Mouse (Mus musculus) hindbrain, embryonic 11.5 days (tissue): Measurements from ENCODE around the gene Gm6509. TPM values are rescaled to one million over a fixed set of nuclear protein-coding genes. Genes with fewer than 3 reads are reported as not detected.
"Not testable (repeated sequence)": the region's sequence is repeated elsewhere in the genome, so short reads cannot be mapped to it uniquely, and the experiment has no call there.

Experiments used
- ATAC-seq: fragments of 200-750 bp; cut with Nextera tagmentation; 2 replicates; pipeline ENCODE4 v1.8.0; 2017; ENCODE audit warnings: mild to moderate bottlenecking, moderate TSS enrichment, moderate library complexity; ENCODE audit not compliant: low FRiP score
- DNase-seq: peaks from one replicate; pipeline ENCODE4 v3.0.0-alpha.2; 2015; ENCODE audit warnings: low spot score
- H3K27ac ChIP-seq: fragments of 300-500 bp; sonication (generic); 2 replicates; pipeline ENCODE4 v1.5.1; 2014; ENCODE audit warnings: mild to moderate bottlenecking, low read depth, low read length
- H3K27me3 ChIP-seq: fragments of 300-500 bp; sonication (generic); 2 replicates; pipeline ENCODE4 v1.6.1; 2014; ENCODE audit warnings: mild to moderate bottlenecking, low read length, moderate library complexity, mixed read lengths; ENCODE audit not compliant: control insufficient read depth, insufficient read depth
- H3K36me3 ChIP-seq: fragments of 300-500 bp; sonication (generic); 2 replicates; pipeline ENCODE4 v1.6.1; 2014; ENCODE audit warnings: mild to moderate bottlenecking, low read length, moderate library complexity, mixed read lengths; ENCODE audit not compliant: control insufficient read depth, insufficient read depth
- H3K4me1 ChIP-seq: fragments of 300-500 bp; sonication (generic); replicated peaks from 2 replicates; pipeline ENCODE4 v1.6.1; 2014; ENCODE audit warnings: low read length, mixed read lengths; ENCODE audit not compliant: control insufficient read depth, insufficient read depth
- H3K4me2 ChIP-seq: fragments of 300-500 bp; sonication (generic); replicated peaks from 2 replicates; pipeline ENCODE4 v1.6.1; 2014; ENCODE audit warnings: mild to moderate bottlenecking, low read depth, low read length
- H3K4me3 ChIP-seq: fragments of 300-500 bp; sonication (generic); 2 replicates; pipeline ENCODE4 v1.5.1; 2014; ENCODE audit warnings: low read depth, low read length
- H3K9ac ChIP-seq: fragments of 300-500 bp; sonication (generic); 2 replicates; pipeline ENCODE4 v1.6.1; 2014; ENCODE audit warnings: low read depth, low read length
- H3K9me3 ChIP-seq: fragments of 300-500 bp; sonication (generic); 2 replicates; pipeline ENCODE4 v1.6.1; 2016; ENCODE audit warnings: low read length; ENCODE audit not compliant: control insufficient read depth
- WGBS: fragments of 180-500 bp; shearing (Covaris S2); extraction: QIAGEN DNeasy Blood & Tissue Kit; methylation state at CpG from one replicate; pipeline ENCODE4 v1.1.7; 2014; 5-methylcytosine and 5-hydroxymethylcytosine counted together
- polyA plus RNA-seq: library from polyadenylated mRNA; unstranded; fragments of >200 nt; fragmentation: Nextera tagmentation; extraction: Ambion mirVana; gene quantifications from 2 replicates; pipeline ENCODE4 v1.2.1, GENCODE M21; 2014

Gm6509 gene
- polyA plus RNA-seq: not detected in 2 replicates

DNA sequence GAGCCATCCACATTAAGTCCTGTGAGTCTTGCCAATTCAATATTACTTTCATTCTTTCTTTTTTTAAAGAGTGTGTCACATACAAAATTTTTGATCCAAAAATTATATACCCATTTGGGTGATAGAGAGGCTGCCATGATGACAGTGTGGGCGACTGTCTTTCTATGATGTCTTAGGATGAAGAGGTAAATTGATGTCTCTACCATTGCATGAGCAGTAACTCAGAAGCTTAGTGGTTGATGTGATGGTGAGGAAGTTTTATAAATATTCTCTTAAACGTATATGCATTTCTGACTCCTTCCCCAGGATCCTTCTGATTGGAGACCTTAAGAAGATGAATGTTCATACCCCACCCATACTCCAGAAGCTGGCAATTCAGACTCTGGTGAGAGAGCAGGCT is at the start of gene Gm6509:
Gene Gm6509 (plus strand): TSS at position 301 of the 400 bp plus-strand sequence.
- H3K4me1 ChIP-seq, H3K4me2 ChIP-seq, H3K4me3 ChIP-seq, ATAC-seq, H3K27me3 ChIP-seq, H3K9me3 ChIP-seq, H3K36me3 ChIP-seq, H3K9ac ChIP-seq, H3K27ac ChIP-seq, DNase-seq: not testable (repeated sequence)
- 100% methylated on average over 1 of the region's 2 CpGs for WGBS

DNA sequence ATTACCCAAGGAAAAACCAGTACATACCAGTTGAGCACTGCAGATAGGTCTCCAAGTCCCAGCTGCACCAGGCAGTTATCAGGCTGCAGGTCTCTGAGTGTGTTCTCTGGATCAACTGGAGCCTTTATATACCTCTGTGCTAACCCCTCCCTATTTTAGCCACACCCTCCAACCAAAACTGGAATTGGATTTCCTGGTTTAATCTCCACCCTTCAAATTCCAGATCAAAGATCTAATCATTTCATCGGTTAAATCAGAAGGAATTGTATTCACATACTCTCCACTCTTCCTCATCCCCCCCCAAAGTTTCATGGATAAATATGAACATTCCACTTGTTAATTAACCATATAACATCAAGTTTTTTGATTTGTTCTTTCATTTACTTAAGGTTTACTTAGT is 7.5 kb upstream of the Gm6509 start, which contains the start of gene Gm3147:
Gene Gm3147 (minus strand): TSS at position 101 of the 400 bp plus-strand sequence.
- H3K9me3 ChIP-seq, H3K4me2 ChIP-seq, ATAC-seq, H3K4me3 ChIP-seq, H3K27me3 ChIP-seq, H3K36me3 ChIP-seq, H3K4me1 ChIP-seq, DNase-seq, H3K27ac ChIP-seq, H3K9ac ChIP-seq: not testable (repeated sequence)
- WGBS: no CpG with 5 or more reads among the region's 1 CpGs

DNA sequence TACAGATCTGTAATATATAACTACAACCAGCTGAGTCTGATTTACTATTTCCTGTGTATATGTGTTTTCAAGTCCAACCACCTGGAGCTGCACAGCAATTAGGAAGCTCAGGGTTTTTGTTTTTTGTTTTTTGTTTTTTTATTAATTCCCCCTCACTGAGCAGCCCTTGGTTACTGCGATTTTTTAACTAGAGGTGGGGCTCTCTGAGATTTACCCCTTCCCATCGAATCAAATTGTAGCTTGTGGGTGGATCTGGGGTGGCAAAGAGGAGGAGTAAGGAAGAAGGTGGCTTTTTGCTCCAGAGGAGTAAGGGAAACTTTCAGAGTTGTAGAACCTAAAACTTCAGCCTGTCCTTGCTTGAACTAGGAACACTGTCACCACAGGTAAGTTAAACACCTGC is 24.3 kb downstream of the Gm6509 start, which contains the start of gene Gm6205:
Gene Gm6205 (plus strand): TSS at position 301 of the 400 bp plus-strand sequence.
- not testable (repeated sequence) for H3K9ac ChIP-seq, H3K36me3 ChIP-seq, H3K4me1 ChIP-seq, H3K27me3 ChIP-seq, ATAC-seq, H3K4me3 ChIP-seq, H3K9me3 ChIP-seq, DNase-seq, H3K4me2 ChIP-seq, H3K27ac ChIP-seq
- WGBS: no CpG with 5 or more reads among the region's 2 CpGs

Other genes with a start within 250 kb of the Gm6509 start
- gene Gm7682, start 178.2 kb upstream of the Gm6509 start, polyA plus RNA-seq: not detected in 2 replicates
- not detected in 2 replicates for gene Gm3139, start 97.7 kb upstream of the Gm6509 start, polyA plus RNA-seq
- gene Gm3147, start 7.6 kb upstream of the Gm6509 start, polyA plus RNA-seq: not detected in 2 replicates
- not detected in 2 replicates for gene Gm6205, start 24.4 kb downstream of the Gm6509 start, polyA plus RNA-seq
- gene Gm3183, start 241.5 kb downstream of the Gm6509 start, polyA plus RNA-seq: not detected in 2 replicates